Mouse (Mus musculus) G1E (cell line): ENCODE measurements around the gene Olfr1163. TPM values are rescaled to one million over a fixed set of nuclear protein-coding genes. Genes with fewer than 3 reads are reported as not detected.
"Not testable (repeated sequence)": the region's sequence is repeated elsewhere in the genome, so short reads cannot be mapped to it uniquely, and the experiment has no call there.

Source experiments
- ATAC-seq: 2 replicates; pipeline ENCODE4 v1.8.0; 2016; ENCODE audit warnings: mild to moderate bottlenecking; ENCODE audit not compliant: insufficient number of reproducible peaks, poor library complexity, low FRiP score, severe bottlenecking; ENCODE audit errors: extremely low read depth
- DNase-seq: peaks from one replicate; pipeline ENCODE4 v3.0.0; 2012; ENCODE audit warnings: low spot score
- H3K27me3 ChIP-seq: 2 replicates; pipeline ENCODE4 v1.6.1; 2012; ENCODE audit warnings: mild to moderate bottlenecking, low read length, inconsistent platforms; ENCODE audit not compliant: insufficient read depth
- H3K36me3 ChIP-seq: replicated peaks from 2 replicates; pipeline ENCODE3; 2012; ENCODE audit warnings: mild to moderate bottlenecking, inconsistent platforms
- H3K4me1 ChIP-seq: 2 replicates; pipeline ENCODE4 v1.6.1; 2012; ENCODE audit warnings: low read depth, low read length, inconsistent platforms, mixed read lengths; ENCODE audit not compliant: insufficient read depth
- H3K4me3 ChIP-seq: 2 replicates; pipeline ENCODE4 v1.5.1; 2012; ENCODE audit warnings: low read depth, mild to moderate bottlenecking, inconsistent platforms, low read length, moderate library complexity, mixed read lengths
- H3K9me3 ChIP-seq: replicated peaks from 2 replicates; pipeline ENCODE4 v1.6.1; 2012; ENCODE audit warnings: inconsistent platforms
- CTCF ChIP-seq: IDR thresholded peaks from 2 replicates; pipeline ENCODE4 v1.5.1; 2012; ENCODE audit warnings: low read depth, low read length, inconsistent platforms, mixed read lengths
- GATA1 ChIP-seq: IDR thresholded peaks from 2 replicates; pipeline ENCODE4 v1.6.1; 2012; ENCODE audit warnings: borderline replicate concordance, low read length, inconsistent platforms, mixed read lengths
- GATA2 ChIP-seq: IDR thresholded peaks from 2 replicates; pipeline ENCODE4 v1.6.1; 2012; ENCODE audit warnings: low read depth, low read length, inconsistent platforms, borderline replicate concordance
- POLR2AphosphoS5 ChIP-seq: IDR thresholded peaks from 2 replicates; pipeline ENCODE4 v1.6.1; 2012; ENCODE audit warnings: low read depth, low read length, inconsistent platforms; ENCODE audit not compliant: insufficient replicate concordance
- TAL1 ChIP-seq: conservative IDR thresholded peaks from 2 replicates; pipeline ENCODE4 v1.6.1; 2012; ENCODE audit warnings: low read depth, low read length, inconsistent platforms, mixed read lengths
- polyA plus RNA-seq: library from polyadenylated mRNA; stranded (reverse); fragments of >175 nt; gene quantifications from 2 replicates; pipeline ENCODE4 v1.2.3, GENCODE M21; 2012
- total RNA-seq, 2 experiments: library from RNA; stranded (forward) in 1 of 2; stranded (reverse) in 1 of 2; fragments of 200-1000 nt in 1 of 2; fragments of >200 nt in 1 of 2; fragmentation: Nextera tagmentation in 1 of 2; gene quantifications; 2 replicates each; pipeline ENCODE4 v1.2.3; 2014 to 2017

Gene Olfr1163
- total RNA-seq (2014; fragmentation: Nextera tagmentation) (not detected in 2 replicates), total RNA-seq (2017) (0.12 TPM in 1 of 2 replicates, not detected in the other), polyA plus RNA-seq (not detected in 2 replicates)

GRCm38 (mm10) chr2:88071730-88072129 lies at the start of gene Olfr1163:
Olfr1163 (minus strand) TSS chr2:88071830.
- H3K4me3 ChIP-seq = no peak within 1 kb of the TSS
- ATAC-seq (no peak), DNase-seq (no peak)
- H3K9me3 ChIP-seq = no peaks in the 10 kb centered on the region
- no peaks in the 10 kb centered on the region for H3K27me3 ChIP-seq
- H3K36me3 ChIP-seq = no peaks in the 10 kb centered on the region
- no peaks in the 10 kb centered on the region for H3K4me1 ChIP-seq
- TF ChIP-seq CTCF (no peak), POLR2AphosphoS5 (no peak), GATA2 (no peak), TAL1 (no peak), GATA1 (no peak)

DNA sequence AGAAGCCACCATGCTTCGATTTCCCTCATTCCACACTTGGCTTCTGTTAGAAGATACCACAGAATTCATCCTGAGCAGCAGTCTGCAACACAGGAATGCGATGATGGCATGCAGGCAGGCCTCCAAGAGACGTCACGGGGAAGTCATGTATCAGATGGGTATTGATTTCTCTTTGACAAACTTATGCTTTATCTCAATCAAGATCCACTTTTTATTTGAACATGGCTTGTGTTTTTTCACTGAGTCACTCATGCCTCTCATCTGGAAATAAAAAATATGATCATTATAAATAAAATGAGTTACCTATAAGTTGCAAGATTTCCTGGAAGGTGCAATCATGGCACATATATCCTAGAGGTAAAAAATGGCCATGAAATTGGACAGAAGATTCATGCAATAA lies 22.2 kb upstream of the Olfr1163 start, which contains the start of gene Olfr1164:
Olfr1164 (minus strand) TSS at position 101 of the 400 bp plus-strand sequence.
- Histone ChIP-seq H3K9me3 (no peaks in the 10 kb centered on the region), H3K27me3 (no peaks in the 10 kb centered on the region), H3K4me3 (no peak within 1 kb of the TSS), H3K4me1 (no peaks in the 10 kb centered on the region), H3K36me3 (no peaks in the 10 kb centered on the region)
- ATAC-seq (no peak), DNase-seq (no peak)
- TF ChIP-seq GATA1 (no peak), GATA2 (no peak), POLR2AphosphoS5 (no peak), CTCF (no peak), TAL1 (no peak)

GRCm38 (mm10) chr2:88063587-88063986 lies 8.0 kb downstream of the Olfr1163 start:
- Histone ChIP-seq H3K4me3 (no peak overlapping the region), H3K9me3 (peaks cover 6% of the 10 kb centered on the region; the same call in 1 of the 2 replicates), H3K27me3 (no peaks in the 10 kb centered on the region), H3K36me3 (no peaks in the 10 kb centered on the region), H3K4me1 (no peaks in the 10 kb centered on the region)
- TF ChIP-seq CTCF (no peak), GATA2 (no peak), GATA1 (no peak), TAL1 (no peak), POLR2AphosphoS5 (no peak)
- ATAC-seq (no peak), DNase-seq (no peak)

GRCm38 (mm10) chr2:88051029-88051428 lies 20.6 kb downstream of the Olfr1163 start, which contains the start of gene Olfr1162:
Olfr1162 (minus strand) TSS chr2:88051129.
- no peaks in the 10 kb centered on the region for H3K4me1 ChIP-seq
- H3K4me3 ChIP-seq = no peak within 1 kb of the TSS
- no peak for DNase-seq
- no peaks in the 10 kb centered on the region for H3K27me3 ChIP-seq
- no peak for ATAC-seq
- TF ChIP-seq POLR2AphosphoS5 (no peak), GATA1 (no peak), GATA2 (no peak), CTCF (no peak), TAL1 (no peak)
- no peaks in the 10 kb centered on the region for H3K9me3 ChIP-seq
- H3K36me3 ChIP-seq = no peaks in the 10 kb centered on the region

DNA sequence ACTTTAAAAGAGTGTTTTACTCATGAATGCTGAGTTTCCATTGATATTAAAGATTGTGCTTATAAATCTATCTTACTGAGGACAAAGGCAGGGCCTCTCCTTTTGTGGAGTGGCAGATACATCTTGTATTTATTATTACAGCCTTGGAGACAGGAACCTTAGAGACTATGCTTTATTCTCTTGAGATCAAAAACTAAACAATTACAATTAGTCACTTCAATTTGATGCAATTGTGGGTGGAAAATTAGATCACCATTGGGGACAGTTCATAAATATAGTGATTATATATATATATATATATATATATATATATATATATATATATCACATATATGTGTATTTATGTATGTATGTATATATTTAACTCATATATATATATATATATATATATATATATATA lies 34.0 kb downstream of the Olfr1163 start, which contains the start of gene Olfr73:
Olfr73 (minus strand) TSS at position 101 of the 400 bp plus-strand sequence.
- ATAC-seq (no peak), DNase-seq (no peak)
- Histone ChIP-seq H3K36me3 (no peaks in the 10 kb centered on the region), H3K27me3 (no peaks in the 10 kb centered on the region), H3K4me1 (no peaks in the 10 kb centered on the region), H3K9me3 (no peaks in the 10 kb centered on the region), H3K4me3 (no peak within 1 kb of the TSS)
- TF ChIP-seq POLR2AphosphoS5 = no peak
- TF ChIP-seq CTCF = no peak
- no peak for TF ChIP-seq GATA2
- TF ChIP-seq TAL1 = no peak
- TF ChIP-seq GATA1 = no peak

DNA sequence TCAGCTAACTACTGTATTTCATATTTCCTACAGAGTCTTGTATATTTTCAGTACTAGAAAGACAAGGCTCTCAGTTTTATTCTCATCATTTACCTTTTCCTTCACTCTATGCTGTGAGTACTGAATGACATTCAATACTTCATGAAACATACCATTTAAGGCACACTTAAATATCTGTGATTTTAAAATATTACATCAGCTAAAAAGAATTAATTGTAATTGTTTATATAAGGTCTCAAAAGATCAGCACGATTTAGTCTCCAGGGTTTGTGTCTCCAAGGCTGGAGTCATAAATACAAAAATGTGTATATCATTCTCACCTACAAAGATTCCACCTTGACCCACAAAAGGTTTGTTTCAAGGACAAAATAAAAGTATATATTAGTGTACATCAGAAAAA lies 49.2 kb downstream of the Olfr1163 start, which contains the start of gene Olfr1161:
Olfr1161 (plus strand) TSS at position 301 of the 400 bp plus-strand sequence.
- H3K36me3 ChIP-seq, H3K27me3 ChIP-seq, H3K4me3 ChIP-seq, H3K9me3 ChIP-seq, H3K4me1 ChIP-seq, ATAC-seq, DNase-seq: not testable (repeated sequence)

Other genes starting within 250 kb of the Olfr1163 start
Only the 20 nearest of the 22 such genes appear.
- not detected in 2 replicates for gene Olfr1150-ps1, start 227.8 kb downstream of the Olfr1163 start, total RNA-seq (2014; fragmentation: Nextera tagmentation)
- 0.06 TPM in 1 of 2 replicates, not detected in the other for gene Olfr1150-ps1, start 227.8 kb downstream of the Olfr1163 start, total RNA-seq (2017)
- not detected in 2 replicates for gene Olfr1150-ps1, start 227.8 kb downstream of the Olfr1163 start, polyA plus RNA-seq
- gene Olfr1151, start 216.0 kb downstream of the Olfr1163 start, total RNA-seq (2014; fragmentation: Nextera tagmentation) = not detected in 2 replicates
- 0.38 TPM in 1 of 2 replicates, not detected in the other for gene Olfr1151, start 216.0 kb downstream of the Olfr1163 start, total RNA-seq (2017)
- not detected in 2 replicates for gene Olfr1151, start 216.0 kb downstream of the Olfr1163 start, polyA plus RNA-seq
- not detected in 2 replicates for gene Olfr1152, start 205.3 kb downstream of the Olfr1163 start, total RNA-seq (2014; fragmentation: Nextera tagmentation)
- gene Olfr1152, start 205.3 kb downstream of the Olfr1163 start, total RNA-seq (2017) = 0.12 and 0.16 TPM in 2 replicates
- gene Olfr1152, start 205.3 kb downstream of the Olfr1163 start, polyA plus RNA-seq = not detected in 2 replicates
- gene Olfr1153, start 176.9 kb downstream of the Olfr1163 start, total RNA-seq (2014; fragmentation: Nextera tagmentation) = not detected in 2 replicates
- gene Olfr1153, start 176.9 kb downstream of the Olfr1163 start, total RNA-seq (2017) = 0.12 and 0.27 TPM in 2 replicates
- gene Olfr1153, start 176.9 kb downstream of the Olfr1163 start, polyA plus RNA-seq = not detected in 2 replicates
- gene Olfr1154, start 166.7 kb downstream of the Olfr1163 start, total RNA-seq (2014; fragmentation: Nextera tagmentation) = not detected in 2 replicates
- not detected in 2 replicates for gene Olfr1154, start 166.7 kb downstream of the Olfr1163 start, total RNA-seq (2017)
- gene Olfr1154, start 166.7 kb downstream of the Olfr1163 start, polyA plus RNA-seq = not detected in 2 replicates
- not detected in 2 replicates for gene Olfr1155, start 126.7 kb downstream of the Olfr1163 start, total RNA-seq (2014; fragmentation: Nextera tagmentation)
- gene Olfr1155, start 126.7 kb downstream of the Olfr1163 start, total RNA-seq (2017) = 0.06 and 0.33 TPM in 2 replicates
- not detected in 2 replicates for gene Olfr1155, start 126.7 kb downstream of the Olfr1163 start, polyA plus RNA-seq
- not detected in 2 replicates for gene Olfr1156, start 118.7 kb downstream of the Olfr1163 start, total RNA-seq (2014; fragmentation: Nextera tagmentation)
- gene Olfr1156, start 118.7 kb downstream of the Olfr1163 start, total RNA-seq (2017) = 0.16 and 0.29 TPM in 2 replicates
- not detected in 2 replicates for gene Olfr1156, start 118.7 kb downstream of the Olfr1163 start, polyA plus RNA-seq
- gene Olfr1157, start 103.5 kb downstream of the Olfr1163 start, total RNA-seq (2014; fragmentation: Nextera tagmentation) = not detected in 2 replicates
- gene Olfr1157, start 103.5 kb downstream of the Olfr1163 start, total RNA-seq (2017) = not detected in 2 replicates
- gene Olfr1157, start 103.5 kb downstream of the Olfr1163 start, polyA plus RNA-seq = not detected in 2 replicates
- not detected in 2 replicates for gene Olfr74, start 97.2 kb downstream of the Olfr1163 start, total RNA-seq (2014; fragmentation: Nextera tagmentation)
- not detected in 2 replicates for gene Olfr74, start 97.2 kb downstream of the Olfr1163 start, total RNA-seq (2017)
- gene Olfr74, start 97.2 kb downstream of the Olfr1163 start, polyA plus RNA-seq = not detected in 2 replicates
- gene Olfr1158, start 81.7 kb downstream of the Olfr1163 start, total RNA-seq (2014; fragmentation: Nextera tagmentation) = not detected in 2 replicates
- gene Olfr1158, start 81.7 kb downstream of the Olfr1163 start, total RNA-seq (2017) = 0.29 TPM in 1 of 2 replicates, not detected in the other
- not detected in 2 replicates for gene Olfr1158, start 81.7 kb downstream of the Olfr1163 start, polyA plus RNA-seq
- gene Olfr1160, start 63.6 kb downstream of the Olfr1163 start, total RNA-seq (2014; fragmentation: Nextera tagmentation) = not detected in 2 replicates
- gene Olfr1160, start 63.6 kb downstream of the Olfr1163 start, total RNA-seq (2017) = 0.16 and 0.29 TPM in 2 replicates
- gene Olfr1160, start 63.6 kb downstream of the Olfr1163 start, polyA plus RNA-seq = not detected in 2 replicates
- gene Olfr1161, start 49.1 kb downstream of the Olfr1163 start, total RNA-seq (2014; fragmentation: Nextera tagmentation) = not detected in 2 replicates
- 0.23 TPM in 1 of 2 replicates, not detected in the other for gene Olfr1161, start 49.1 kb downstream of the Olfr1163 start, total RNA-seq (2017)
- not detected in 2 replicates for gene Olfr1161, start 49.1 kb downstream of the Olfr1163 start, polyA plus RNA-seq
- gene Olfr73, start 34.1 kb downstream of the Olfr1163 start, total RNA-seq (2014; fragmentation: Nextera tagmentation) = not detected in 2 replicates
- 0.38 TPM in 1 of 2 replicates, not detected in the other for gene Olfr73, start 34.1 kb downstream of the Olfr1163 start, total RNA-seq (2017)
- gene Olfr73, start 34.1 kb downstream of the Olfr1163 start, polyA plus RNA-seq = not detected in 2 replicates
- not detected in 2 replicates for gene Olfr1162, start 20.7 kb downstream of the Olfr1163 start, total RNA-seq (2014; fragmentation: Nextera tagmentation)
- gene Olfr1162, start 20.7 kb downstream of the Olfr1163 start, total RNA-seq (2017) = 0.06 TPM in 1 of 2 replicates, not detected in the other
- not detected in 2 replicates for gene Olfr1162, start 20.7 kb downstream of the Olfr1163 start, polyA plus RNA-seq
- not detected in 2 replicates for gene Olfr1164, start 22.1 kb upstream of the Olfr1163 start, total RNA-seq (2014; fragmentation: Nextera tagmentation)
- not detected in 2 replicates for gene Olfr1164, start 22.1 kb upstream of the Olfr1163 start, total RNA-seq (2017)
- not detected in 2 replicates for gene Olfr1164, start 22.1 kb upstream of the Olfr1163 start, polyA plus RNA-seq
- gene Olfr1166, start 56.4 kb upstream of the Olfr1163 start, total RNA-seq (2014; fragmentation: Nextera tagmentation) = not detected in 2 replicates
- 0.05 TPM in 1 of 2 replicates, not detected in the other for gene Olfr1166, start 56.4 kb upstream of the Olfr1163 start, total RNA-seq (2017)
- gene Olfr1166, start 56.4 kb upstream of the Olfr1163 start, polyA plus RNA-seq = not detected in 2 replicates
- gene Olfr1167, start 83.4 kb upstream of the Olfr1163 start, total RNA-seq (2014; fragmentation: Nextera tagmentation) = not detected in 2 replicates
- 0.16 TPM in 1 of 2 replicates, not detected in the other for gene Olfr1167, start 83.4 kb upstream of the Olfr1163 start, total RNA-seq (2017)
- gene Olfr1167, start 83.4 kb upstream of the Olfr1163 start, polyA plus RNA-seq = not detected in 2 replicates
- gene Olfr1168, start 110.0 kb upstream of the Olfr1163 start, total RNA-seq (2014; fragmentation: Nextera tagmentation) = not detected in 2 replicates
- gene Olfr1168, start 110.0 kb upstream of the Olfr1163 start, total RNA-seq (2017) = 0.11 TPM in 1 of 2 replicates, not detected in the other
- gene Olfr1168, start 110.0 kb upstream of the Olfr1163 start, polyA plus RNA-seq = not detected in 2 replicates
- gene Olfr1170, start 156.5 kb upstream of the Olfr1163 start, total RNA-seq (2014; fragmentation: Nextera tagmentation) = not detected in 2 replicates
- not detected in 2 replicates for gene Olfr1170, start 156.5 kb upstream of the Olfr1163 start, total RNA-seq (2017)
- gene Olfr1170, start 156.5 kb upstream of the Olfr1163 start, polyA plus RNA-seq = not detected in 2 replicates
- not detected in 2 replicates for gene Olfr1173, start 208.0 kb upstream of the Olfr1163 start, total RNA-seq (2014; fragmentation: Nextera tagmentation)
- gene Olfr1173, start 208.0 kb upstream of the Olfr1163 start, total RNA-seq (2017) = 0.12 TPM in 1 of 2 replicates, not detected in the other
- not detected in 2 replicates for gene Olfr1173, start 208.0 kb upstream of the Olfr1163 start, polyA plus RNA-seq